Mouse (Mus musculus) forebrain, embryonic 16.5 days (tissue): ENCODE results near the gene Ermard. TPM values are rescaled to one million over a fixed set of nuclear protein-coding genes. Genes with fewer than 3 reads are reported as not detected.

ENCODE experiments used
- ATAC-seq: fragments of 200-750 bp; cut with Nextera tagmentation; 2 replicates; pipeline ENCODE4 v1.8.0; 2017; ENCODE audit warnings: mild to moderate bottlenecking, moderate library complexity
- H3K27ac ChIP-seq: fragments of 300-500 bp; sonication (generic); 2 replicates; pipeline ENCODE4 v1.5.1; 2014; ENCODE audit warnings: low read length, control low read depth
- H3K27me3 ChIP-seq: fragments of 300-500 bp; sonication (generic); replicated peaks from 2 replicates; pipeline ENCODE4 v1.6.1; 2014; ENCODE audit warnings: low read length; ENCODE audit not compliant: control insufficient read depth, insufficient read depth
- H3K36me3 ChIP-seq: fragments of 300-500 bp; sonication (generic); 2 replicates; pipeline ENCODE4 v1.6.1; 2014; ENCODE audit not compliant: control insufficient read depth, insufficient read depth
- H3K4me1 ChIP-seq: fragments of 300-500 bp; sonication (generic); replicated peaks from 2 replicates; pipeline ENCODE4 v1.6.1; 2014; ENCODE audit warnings: low read length; ENCODE audit not compliant: control insufficient read depth, insufficient read depth
- H3K4me2 ChIP-seq: fragments of 300-500 bp; sonication (generic); 2 replicates; pipeline ENCODE4 v1.6.1; 2014; ENCODE audit warnings: mild to moderate bottlenecking, low read length, control low read depth
- H3K4me3 ChIP-seq: fragments of 300-500 bp; sonication (generic); replicated peaks from 2 replicates; pipeline ENCODE4 v1.5.1; 2014; ENCODE audit warnings: mild to moderate bottlenecking, low read length, control low read depth
- H3K9ac ChIP-seq: fragments of 300-500 bp; sonication (generic); replicated peaks from 2 replicates; pipeline ENCODE4 v1.6.1; 2014; ENCODE audit warnings: low read depth, low read length, control low read depth
- H3K9me3 ChIP-seq: fragments of 300-500 bp; sonication (generic); 2 replicates; pipeline ENCODE4 v1.6.1; 2016; ENCODE audit warnings: low read length; ENCODE audit not compliant: control insufficient read depth
- WGBS: fragments of 180-500 bp; shearing (Covaris S2); extraction: QIAGEN DNeasy Blood & Tissue Kit; methylation state at CpG from one replicate; pipeline ENCODE4 v1.1.7; 2014; 5-methylcytosine and 5-hydroxymethylcytosine counted together
- polyA plus RNA-seq: library from polyadenylated mRNA; unstranded; fragments of >200 nt; fragmentation: Nextera tagmentation; extraction: Ambion mirVana; gene quantifications from 2 replicates; pipeline ENCODE4 v1.2.1, GENCODE M21; 2015

Gene Ermard
- polyA plus RNA-seq, 1 experiment from 2014 or later = 86.6 TPM

DNA sequence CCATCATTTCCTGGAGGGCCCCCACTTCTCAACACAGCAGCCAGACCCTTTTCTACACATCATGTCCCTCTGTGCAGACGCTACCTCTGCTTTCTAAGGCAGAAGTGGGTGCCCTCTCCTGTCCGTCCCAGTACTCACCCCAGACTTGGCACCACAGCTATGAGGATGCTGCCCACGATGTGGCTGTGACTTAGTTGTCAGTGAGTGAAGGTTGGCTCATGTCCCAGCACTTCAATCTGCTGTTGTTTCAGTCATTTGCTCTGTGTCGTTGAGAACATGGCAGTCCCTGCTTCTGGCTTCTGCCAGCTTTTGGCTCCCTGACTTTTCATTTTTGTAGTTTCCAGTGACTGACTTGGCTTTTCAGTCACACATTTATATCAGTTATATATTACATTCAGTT is 14.9 kb downstream of the Ermard start:
- 48% methylated on average over 4 of the region's 4 CpGs for WGBS
- Histone ChIP-seq H3K9ac (no peak overlapping the region), H3K9me3 (no peaks in the 10 kb centered on the region), H3K27me3 (no peaks in the 10 kb centered on the region), H3K4me3 (no peak overlapping the region), H3K4me1 (peaks cover 7% of the 10 kb centered on the region; the same call in 1 of the 2 replicates), H3K4me2 (no peak overlapping the region), H3K27ac (no peak overlapping the region), H3K36me3 (no peaks in the 10 kb centered on the region; the same call in none of the 2 replicates)
- peak; percentile 61; the same call in 1 of the 2 replicates for ATAC-seq

DNA sequence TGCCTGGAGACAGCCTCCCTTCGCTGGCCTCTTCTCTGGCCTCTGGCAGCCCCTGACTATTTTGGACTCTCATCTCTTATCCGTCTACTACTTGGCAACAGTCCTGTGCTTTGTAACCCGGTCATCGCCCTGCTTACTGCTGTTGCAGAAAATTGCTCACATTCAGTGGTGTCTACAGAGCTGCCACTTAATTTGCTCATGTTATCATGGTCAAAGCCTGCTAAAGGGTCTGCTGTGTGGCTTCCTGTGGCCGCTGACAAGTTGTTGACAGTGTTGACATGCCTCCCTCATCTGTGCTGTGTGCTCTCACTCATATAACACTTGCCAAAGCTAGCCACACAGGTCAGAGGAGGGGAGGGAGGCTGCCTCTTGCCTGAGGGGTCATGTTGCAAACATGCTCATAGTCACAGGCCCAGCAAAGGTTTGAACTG is 17.2 kb downstream of the Ermard start:
- Histone ChIP-seq H3K4me3 (no peak overlapping the region), H3K36me3 (peaks cover 10% of the 10 kb centered on the region), H3K4me1 (peaks cover 7% of the 10 kb centered on the region; the same call in 1 of the 2 replicates), H3K27ac (no peak overlapping the region), H3K9me3 (no peaks in the 10 kb centered on the region), H3K9ac (no peak overlapping the region), H3K27me3 (no peaks in the 10 kb centered on the region), H3K4me2 (no peak overlapping the region)
- WGBS = 90% methylated on average over 5 of the region's 5 CpGs
- no peak for ATAC-seq

DNA sequence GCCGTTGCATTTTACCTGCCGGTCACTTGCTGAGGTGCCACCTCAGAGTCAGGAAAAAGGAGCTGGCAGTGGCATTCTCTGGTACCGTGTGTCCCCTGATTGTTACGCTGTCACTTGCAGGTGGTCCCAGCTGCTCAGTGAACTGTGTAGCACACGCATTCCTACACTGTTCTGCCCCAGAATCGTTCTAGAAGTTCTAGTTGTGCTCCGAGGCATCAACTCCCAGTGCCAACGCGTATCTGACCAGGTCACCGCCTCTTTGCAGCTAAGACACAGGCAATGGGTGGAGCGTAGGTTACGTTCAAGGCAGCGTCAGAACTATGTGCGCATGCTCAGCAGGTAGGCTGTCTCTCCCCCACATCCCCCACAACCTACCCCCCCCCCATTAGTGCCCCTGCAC is 18.6 kb downstream of the Ermard start:
- Histone ChIP-seq H3K36me3 (peaks cover 10% of the 10 kb centered on the region), H3K4me2 (no peak overlapping the region), H3K4me1 (peaks cover 7% of the 10 kb centered on the region; the same call in 1 of the 2 replicates), H3K9ac (no peak overlapping the region), H3K9me3 (no peaks in the 10 kb centered on the region), H3K27ac (no peak overlapping the region), H3K27me3 (no peaks in the 10 kb centered on the region), H3K4me3 (no peak overlapping the region)
- no peak for ATAC-seq
- WGBS = 96% methylated on average over 14 of the region's 14 CpGs

DNA sequence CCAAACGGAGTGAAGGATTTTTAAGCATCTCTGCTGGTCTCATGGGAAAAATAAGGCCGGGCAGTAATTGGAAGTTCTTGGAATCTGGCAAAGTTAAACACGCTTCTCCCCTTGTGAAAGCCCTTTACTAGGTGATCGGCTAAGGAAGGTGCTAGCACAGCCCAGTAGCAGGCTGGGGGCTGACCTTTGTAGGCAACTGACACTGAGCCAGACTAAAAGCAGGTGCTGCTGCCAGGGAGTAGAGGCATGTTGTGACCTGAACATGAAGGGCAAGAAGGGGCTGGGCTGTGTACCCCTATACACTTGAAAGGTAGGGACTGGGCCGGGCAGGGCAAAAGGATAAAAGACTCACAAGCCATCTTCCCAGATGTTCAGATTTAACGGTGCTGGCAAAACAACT is 19.3 kb downstream of the Ermard start:
- H3K36me3 ChIP-seq = peaks cover 10% of the 10 kb centered on the region
- H3K4me1 ChIP-seq = peaks cover 7% of the 10 kb centered on the region; the same call in 1 of the 2 replicates
- H3K9me3 ChIP-seq = no peaks in the 10 kb centered on the region
- no peak overlapping the region for H3K27ac ChIP-seq
- H3K4me2 ChIP-seq = no peak overlapping the region
- no peak overlapping the region for H3K9ac ChIP-seq
- no peaks in the 10 kb centered on the region for H3K27me3 ChIP-seq
- no peak overlapping the region for H3K4me3 ChIP-seq
- ATAC-seq = no peak
- 92% methylated on average over 6 of the region's 6 CpGs for WGBS

DNA sequence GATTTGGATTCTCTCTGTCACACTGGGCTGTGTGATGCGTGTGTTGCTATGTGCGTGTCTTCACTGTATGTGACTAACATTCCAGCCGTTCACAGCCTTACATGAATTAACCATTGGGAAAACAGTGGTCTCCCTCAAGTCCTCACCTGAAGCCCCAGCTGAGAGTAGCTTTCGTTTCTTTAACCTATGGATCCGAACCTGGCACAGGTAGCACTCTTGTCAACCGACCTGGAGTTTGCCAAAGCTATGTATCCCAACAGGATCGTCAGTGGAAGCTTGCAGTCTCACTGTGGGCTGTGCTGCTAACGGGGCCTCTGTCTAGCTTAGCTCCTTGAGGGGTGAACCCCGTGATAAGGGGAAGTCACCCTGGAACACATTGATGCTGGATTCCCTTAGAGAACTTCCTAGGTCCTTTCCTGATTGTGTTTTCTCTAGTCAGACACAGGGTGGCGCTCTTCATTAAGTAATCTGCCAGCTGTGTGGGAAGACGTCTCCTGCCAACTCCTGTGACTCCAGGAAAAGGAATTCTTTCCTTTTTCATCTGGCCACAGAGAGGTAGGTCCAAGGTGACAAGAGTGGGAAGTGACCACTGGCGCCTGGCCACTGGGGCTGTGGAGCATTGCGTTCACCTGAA is 24.5 kb downstream of the Ermard start:
- peak overlapping the region; percentile 40 for H3K9ac ChIP-seq
- no peak overlapping the region; the same call in 1 of the 2 replicates for H3K27ac ChIP-seq
- peak; percentile 76 for ATAC-seq
- H3K4me2 ChIP-seq = peak overlapping the region; percentile 49
- peaks cover 10% of the 10 kb centered on the region; the same call in 1 of the 2 replicates for H3K36me3 ChIP-seq
- peaks cover 15% of the 10 kb centered on the region for H3K4me1 ChIP-seq
- peak overlapping the region; percentile 25 for H3K4me3 ChIP-seq
- no peaks in the 10 kb centered on the region for H3K9me3 ChIP-seq
- no peaks in the 10 kb centered on the region for H3K27me3 ChIP-seq
- 40% methylated on average over 13 of the region's 13 CpGs for WGBS

DNA sequence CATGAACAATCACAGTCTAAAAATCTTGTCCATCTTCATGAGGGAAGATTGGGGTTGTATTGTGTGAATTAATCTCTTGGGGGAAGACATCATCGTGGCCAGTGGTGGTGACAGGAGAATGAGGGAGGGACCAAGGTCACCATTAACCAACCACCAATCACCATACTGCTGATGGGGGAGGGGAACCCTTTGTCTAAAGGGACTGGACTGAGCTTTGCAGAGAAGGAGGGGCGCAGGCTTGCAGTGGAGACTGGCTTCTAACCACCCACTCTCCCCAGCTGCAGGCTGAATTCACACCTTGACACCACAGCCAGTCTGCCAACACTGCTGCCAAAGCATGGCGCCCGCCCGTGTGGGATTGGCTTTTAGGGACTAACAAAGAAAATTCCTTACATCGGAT is 25.1 kb downstream of the Ermard start:
- Histone ChIP-seq H3K4me2 (peak overlapping the region; percentile 49), H3K27me3 (no peaks in the 10 kb centered on the region), H3K9ac (peak overlapping the region; percentile 40), H3K4me3 (peak overlapping the region; percentile 25), H3K9me3 (no peaks in the 10 kb centered on the region), H3K36me3 (peaks cover 9% of the 10 kb centered on the region; the same call in 1 of the 2 replicates), H3K27ac (no peak overlapping the region; the same call in 1 of the 2 replicates), H3K4me1 (peaks cover 15% of the 10 kb centered on the region)
- ATAC-seq = peak; percentile 73
- WGBS = 17% methylated on average over 6 of the region's 6 CpGs

DNA sequence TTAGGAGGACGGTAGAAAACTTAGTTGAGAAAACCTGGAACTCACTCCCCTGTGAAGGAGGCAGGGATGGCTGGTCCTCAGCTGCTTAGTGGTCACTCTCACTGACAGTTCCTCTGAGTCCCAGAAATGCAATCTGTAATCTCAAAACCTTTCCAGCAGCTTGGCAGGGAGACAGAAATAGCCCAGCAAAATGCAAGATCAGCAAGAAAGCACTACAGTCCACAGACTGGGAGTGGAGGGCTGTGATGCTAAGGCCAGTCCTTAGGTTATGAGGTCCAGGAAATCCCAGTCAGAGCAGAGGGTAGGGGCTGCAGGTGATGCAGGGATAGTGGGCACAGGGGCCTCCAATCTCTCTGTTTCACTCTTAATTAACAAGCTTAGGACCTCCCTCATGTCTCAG is 25.9 kb downstream of the Ermard start:
- peaks cover 15% of the 10 kb centered on the region for H3K4me1 ChIP-seq
- H3K4me3 ChIP-seq = no peak overlapping the region
- no peaks in the 10 kb centered on the region for H3K27me3 ChIP-seq
- no peak overlapping the region for H3K27ac ChIP-seq
- no peak overlapping the region for H3K4me2 ChIP-seq
- 0 out of 2 replicates have a peak, but pooled peaks cover 4% of the 10 kb centered on the region for H3K36me3 ChIP-seq
- no peak for ATAC-seq
- WGBS = 32% methylated on average over 1 of the region's 1 CpGs
- no peaks in the 10 kb centered on the region for H3K9me3 ChIP-seq
- no peak overlapping the region for H3K9ac ChIP-seq

DNA sequence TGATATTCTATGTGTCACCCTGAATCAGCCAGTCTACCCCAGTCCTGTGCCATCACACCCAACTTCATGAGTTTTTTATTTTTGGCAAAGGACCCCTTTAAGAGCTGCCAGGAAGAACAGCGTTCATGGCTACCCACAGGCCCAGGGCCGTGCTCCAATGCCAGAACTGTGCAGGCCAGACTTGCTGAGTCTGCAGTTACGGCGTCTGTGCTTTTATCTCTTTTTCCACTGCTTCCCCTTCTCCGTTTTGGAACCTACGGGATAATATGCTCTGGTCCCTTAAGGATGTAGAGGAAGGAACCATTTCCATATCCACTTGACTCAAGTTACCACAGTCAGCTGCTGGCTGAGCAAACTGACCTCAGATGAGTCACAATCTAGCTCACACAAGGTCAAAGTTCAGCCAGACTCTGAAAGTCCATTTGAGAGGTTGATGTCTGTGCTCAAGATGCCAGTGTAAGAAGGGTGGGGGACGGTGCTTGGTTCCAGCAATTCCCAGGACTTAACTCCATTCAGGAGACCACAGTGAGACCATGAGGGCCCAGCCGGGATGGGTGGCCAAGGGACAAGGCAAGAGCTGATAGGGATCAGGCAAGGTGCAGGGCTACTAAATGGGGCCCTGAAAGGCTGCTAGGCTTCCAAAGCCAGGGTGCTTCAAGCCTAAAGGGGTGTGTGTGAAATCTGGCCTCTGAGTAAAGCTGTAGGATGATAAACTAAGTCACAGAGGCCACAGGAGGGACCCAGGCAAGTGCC is 27.2 kb downstream of the Ermard start:
- H3K27me3 ChIP-seq = no peaks in the 10 kb centered on the region
- no peak overlapping the region for H3K4me3 ChIP-seq
- no peak overlapping the region for H3K4me2 ChIP-seq
- H3K36me3 ChIP-seq = no peaks in the 10 kb centered on the region
- no peak for ATAC-seq
- peaks cover 15% of the 10 kb centered on the region for H3K4me1 ChIP-seq
- no peak overlapping the region for H3K9ac ChIP-seq
- H3K27ac ChIP-seq = no peak overlapping the region
- H3K9me3 ChIP-seq = no peaks in the 10 kb centered on the region
- WGBS = 62% methylated on average over 8 of the region's 8 CpGs

DNA sequence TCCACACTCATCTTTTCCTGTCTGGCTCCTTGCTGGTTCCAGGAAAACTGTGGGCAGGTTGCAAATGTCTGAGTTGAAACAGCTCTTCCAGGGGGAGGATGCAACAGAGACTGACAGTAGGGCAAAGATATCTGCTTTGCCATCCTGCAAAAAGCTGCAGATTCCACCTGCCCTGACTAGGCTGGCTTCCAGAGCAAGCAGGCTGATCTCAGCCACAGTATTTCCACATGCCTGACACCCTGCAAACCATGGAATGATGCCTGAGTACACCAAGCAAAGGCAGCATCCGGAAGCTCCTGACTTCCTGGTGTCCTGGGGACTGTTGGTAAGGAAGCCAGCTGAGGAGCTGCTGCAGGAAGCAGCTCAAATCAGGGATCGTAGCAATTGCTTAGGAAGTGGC is 28.1 kb downstream of the Ermard start:
- Histone ChIP-seq H3K4me1 (peaks cover 15% of the 10 kb centered on the region), H3K9ac (no peak overlapping the region), H3K27ac (no peak overlapping the region), H3K9me3 (no peaks in the 10 kb centered on the region), H3K4me2 (no peak overlapping the region), H3K27me3 (no peaks in the 10 kb centered on the region), H3K36me3 (no peaks in the 10 kb centered on the region), H3K4me3 (no peak overlapping the region)
- 70% methylated on average over 2 of the region's 2 CpGs for WGBS
- ATAC-seq = no peak
